Mouse (Mus musculus) midbrain, postnatal 0 days (tissue): ENCODE measurements around the gene 4930404N11Rik. TPM values are rescaled to one million over a fixed set of nuclear protein-coding genes. Genes with fewer than 3 reads are reported as not detected.

ENCODE experiments used
- ATAC-seq: fragments of 200-750 bp; cut with Nextera tagmentation; 2 replicates; pipeline ENCODE4 v1.8.0; 2017; ENCODE audit warnings: moderate number of reproducible peaks, mild to moderate bottlenecking, moderate TSS enrichment, moderate library complexity; ENCODE audit not compliant: low FRiP score
- DNase-seq: peaks from one replicate; pipeline ENCODE4 v3.0.0-alpha.2; 2015; ENCODE audit warnings: low spot score
- H3K27ac ChIP-seq: fragments of 300-500 bp; sonication (generic); 2 replicates; pipeline ENCODE4 v1.5.1; 2014; ENCODE audit warnings: low read depth, mild to moderate bottlenecking, low read length, mixed read lengths
- H3K27me3 ChIP-seq: fragments of 300-500 bp; sonication (generic); 2 replicates; pipeline ENCODE4 v1.6.1; 2014; ENCODE audit warnings: low read length, control low read depth, mixed read lengths; ENCODE audit not compliant: insufficient read depth
- H3K36me3 ChIP-seq: fragments of 300-500 bp; sonication (generic); 2 replicates; pipeline ENCODE4 v1.6.1; 2014; ENCODE audit warnings: low read length, control low read depth, mixed read lengths; ENCODE audit not compliant: insufficient read depth
- H3K4me1 ChIP-seq: fragments of 300-500 bp; sonication (generic); 2 replicates; pipeline ENCODE4 v1.6.1; 2014; ENCODE audit warnings: mild to moderate bottlenecking, control low read depth, antibody characterized with exemption, low read length, mixed read lengths; ENCODE audit not compliant: insufficient read depth
- H3K4me2 ChIP-seq: fragments of 300-500 bp; sonication (generic); 2 replicates; pipeline ENCODE4 v1.6.1; 2014; ENCODE audit warnings: low read depth, mild to moderate bottlenecking, low read length, mixed read lengths; ENCODE audit not compliant: poor library complexity, severe bottlenecking
- H3K4me3 ChIP-seq: fragments of 300-500 bp; sonication (generic); 2 replicates; pipeline ENCODE4 v1.5.1; 2014; ENCODE audit warnings: low read depth, mild to moderate bottlenecking, low read length, moderate library complexity
- H3K9ac ChIP-seq: fragments of 300-500 bp; sonication (generic); replicated peaks from 2 replicates; pipeline ENCODE4 v1.6.1; 2014; ENCODE audit warnings: mild to moderate bottlenecking, low read length, moderate library complexity, mixed read lengths; ENCODE audit not compliant: poor library complexity, severe bottlenecking
- H3K9me3 ChIP-seq: fragments of 300-500 bp; sonication (generic); 2 replicates; pipeline ENCODE4 v1.6.1; 2016; ENCODE audit warnings: low read length, control low read depth
- CTCF ChIP-seq: IDR thresholded peaks from 2 replicates; pipeline ENCODE4 v1.5.1; 2016; ENCODE audit warnings: antibody characterized with exemption, mild to moderate bottlenecking
- WGBS: fragments of 180-500 bp; shearing (Covaris S2); extraction: QIAGEN DNeasy Blood & Tissue Kit; methylation state at CpG from one replicate; pipeline ENCODE4 v1.1.7; 2014; 5-methylcytosine and 5-hydroxymethylcytosine counted together
- polyA plus RNA-seq: library from polyadenylated mRNA; unstranded; fragments of >200 nt; fragmentation: Nextera tagmentation; extraction: Ambion mirVana; gene quantifications from 2 replicates; pipeline ENCODE4 v1.2.1, GENCODE M21; 2015
- total RNA-seq: library from RNA; depleted of rRNA; stranded (reverse); fragments of >200 nt; gene quantifications from 2 replicates; pipeline ENCODE4 v1.2.3, GENCODE M21; 2014; rRNA removed

4930404N11Rik gene
- total RNA-seq, result 1.4 TPM in 1 of 2 replicates, not detected in the other
- 0.47 and 0.54 TPM in 2 replicates for polyA plus RNA-seq

GRCm38 (mm10) chr10:81365672-81366476 lies at the start of gene 4930404N11Rik:
Gene 4930404N11Rik, minus strand, starts transcription at chr10:81365816.
- Histone ChIP-seq H3K4me2 (peak within 1 kb of the TSS; percentile 24; the same call in 1 of the 2 replicates), H3K4me3 (0 out of 2 replicates have a peak within 1 kb of the TSS, but pooled peaks have one; percentile 3), H3K36me3 (peaks cover 63% of the 10 kb centered on the region), H3K27me3 (0 out of 2 replicates have a peak, but pooled peaks cover 14% of the 10 kb centered on the region), H3K4me1 (peaks cover 7% of the 10 kb centered on the region; the same call in 1 of the 2 replicates), H3K9me3 (no peaks in the 10 kb centered on the region), H3K27ac (no peak within 1 kb of the TSS), H3K9ac (0 out of 2 replicates have a peak within 1 kb of the TSS, but pooled peaks have one; percentile 24)
- no peak for TF ChIP-seq CTCF
- 20% methylated on average over 12 of the region's 12 CpGs for whole genome bisulfite sequencing
- DNase-seq, result no peak
- no peak for ATAC-seq

GRCm38 (mm10) chr10:81415146-81415545 lies 49.5 kb upstream of the 4930404N11Rik start:
- no peak overlapping the region for H3K4me3 ChIP-seq
- no peak for ATAC-seq
- H3K9me3 ChIP-seq, result no peaks in the 10 kb centered on the region
- no peak overlapping the region for H3K4me2 ChIP-seq
- no peak for TF ChIP-seq CTCF
- 0 out of 2 replicates have a peak, but pooled peaks cover 8% of the 10 kb centered on the region for H3K36me3 ChIP-seq
- H3K27ac ChIP-seq, result no peak overlapping the region
- WGBS, result 83% methylated on average over 5 of the region's 5 CpGs
- H3K4me1 ChIP-seq, result peaks cover 6% of the 10 kb centered on the region; the same call in 1 of the 2 replicates
- H3K9ac ChIP-seq, result no peak overlapping the region
- H3K27me3 ChIP-seq, result no peaks in the 10 kb centered on the region
- no peak for DNase-seq

GRCm38 (mm10) chr10:81414682-81415081 lies 49.1 kb upstream of the 4930404N11Rik start:
- no peak for DNase-seq
- 0 out of 2 replicates have a peak, but pooled peaks cover 4% of the 10 kb centered on the region for H3K36me3 ChIP-seq
- H3K9ac ChIP-seq, result no peak overlapping the region
- ATAC-seq, result no peak
- H3K27ac ChIP-seq, result no peak overlapping the region
- no peaks in the 10 kb centered on the region for H3K9me3 ChIP-seq
- H3K4me2 ChIP-seq, result no peak overlapping the region
- TF ChIP-seq CTCF, result no peak
- no peaks in the 10 kb centered on the region for H3K27me3 ChIP-seq
- peaks cover 6% of the 10 kb centered on the region; the same call in 1 of the 2 replicates for H3K4me1 ChIP-seq
- H3K4me3 ChIP-seq, result no peak overlapping the region

- no peak overlapping the region for H3K4me3 ChIP-seq
- H3K9me3 ChIP-seq, result no peaks in the 10 kb centered on the region
- TF ChIP-seq CTCF, result peak; percentile 31; the same call in 1 of the 2 replicates
- H3K4me1 ChIP-seq, result peaks cover 6% of the 10 kb centered on the region; the same call in 1 of the 2 replicates
- H3K36me3 ChIP-seq, result peaks cover 7% of the 10 kb centered on the region; the same call in 1 of the 2 replicates
- H3K27ac ChIP-seq, result no peak overlapping the region
- peak overlapping the region; percentile 4; the same call in 1 of the 2 replicates for H3K4me2 ChIP-seq
- H3K27me3 ChIP-seq, result no peaks in the 10 kb centered on the region
- 32% methylated on average over 26 of the region's 26 CpGs for WGBS
- ATAC-seq (no peak), DNase-seq (no peak)
- no peak overlapping the region for H3K9ac ChIP-seq
These were observed 48.0 kb upstream of the 4930404N11Rik start for GRCm38 (mm10) chr10:81413310-81414261.

- 75% methylated on average over 16 of the region's 16 CpGs for WGBS
- no peak overlapping the region for H3K4me2 ChIP-seq
- DNase-seq (no peak), ATAC-seq (no peak)
- H3K27me3 ChIP-seq, result 0 out of 2 replicates have a peak, but pooled peaks cover 3% of the 10 kb centered on the region
- peaks cover 12% of the 10 kb centered on the region for H3K36me3 ChIP-seq
- peaks cover 6% of the 10 kb centered on the region; the same call in 1 of the 2 replicates for H3K4me1 ChIP-seq
- no peak overlapping the region for H3K9ac ChIP-seq
- 0 out of 2 replicates have a peak overlapping the region, but pooled peaks have one; percentile 55 for H3K27ac ChIP-seq
- no peak overlapping the region for H3K4me3 ChIP-seq
- no peak for TF ChIP-seq CTCF
- no peaks in the 10 kb centered on the region for H3K9me3 ChIP-seq
These were observed 47.1 kb upstream of the 4930404N11Rik start for GRCm38 (mm10) chr10:81412586-81413309.
